ENCODE assay signal across 14 mouse cellular contexts in genomic region chr11:94334386-94334968, GRCm38 (mm10). TPM values are rescaled to one million over a fixed set of nuclear protein-coding genes. Genes with fewer than 3 reads are reported as not detected.
DNase-seq lines count a peak whose midpoint lies in the region; ATAC-seq lines count a peak whose summit lies in the region.
"Had no signal": no experiment of that assay in that cellular context is flagged by ENCODE, and none has a peak within 500 bp of the region (broad histone marks: within the 10 kb centered on the region; RNA-seq: fewer than 3 reads in every experiment).

No protein-coding gene starts in this region.

- 0 out of 2 replicates have a peak overlapping the region, but pooled peaks have one; percentile 20 for H3K27ac ChIP-seq in forebrain, embryonic 10.5 days
- H3K27ac ChIP-seq in forebrain, embryonic 14.5 days (ENCODE audit: low read depth, low read length): no peak overlapping the region
- H3K27ac ChIP-seq: left cerebral cortex, adult 2 months; midbrain, embryonic 10.5 days had no signal

- no peaks in the 10 kb centered on the region for H3K9me3 ChIP-seq in forebrain, embryonic 10.5 days
- H3K9me3 ChIP-seq in forebrain, embryonic 14.5 days (replicated peaks; ENCODE audit: control insufficient read depth, low read length): no peaks in the 10 kb centered on the region
- H3K9me3 ChIP-seq: G1E; midbrain, embryonic 10.5 days had no signal

- 94% methylated on average over 8 of the region's 8 CpGs for WGBS in forebrain, embryonic 10.5 days
- 82% methylated on average over 8 of the region's 8 CpGs for WGBS in forebrain, embryonic 14.5 days

- DNase-seq in forebrain, embryonic 10.5 days (ENCODE audit: extremely low spot score, low spot score): no peak
- no peak for DNase-seq in forebrain, embryonic 14.5 days (ENCODE audit: low spot score)
- DNase-seq in spleen, adult 12 weeks (ENCODE audit: low spot score): peak; percentile 56
- no peak for DNase-seq in spleen, adult 18-20 months
- no peak for DNase-seq in right cerebral cortex, adult 18-20 months
- DNase-seq in cerebellum, adult 18-20 months: no peak
- DNase-seq in thymus, adult 18-20 months: no peak
- DNase-seq: gastrocnemius, postnatal 10 days; heart, postnatal 14 days; kidney, postnatal 36 days had no signal

- H3K4me2 ChIP-seq in forebrain, embryonic 14.5 days (ENCODE audit: low read length): no peak overlapping the region

- no peaks in the 10 kb centered on the region for H3K27me3 ChIP-seq in forebrain, embryonic 10.5 days (ENCODE audit: poor library complexity, severe bottlenecking)
- no peaks in the 10 kb centered on the region for H3K27me3 ChIP-seq in forebrain, embryonic 14.5 days (replicated peaks; ENCODE audit: control insufficient read depth, insufficient read depth, low read length)

- peaks cover 50% of the 10 kb centered on the region for H3K36me3 ChIP-seq in forebrain, embryonic 10.5 days (replicated peaks)
- peaks cover 53% of the 10 kb centered on the region for H3K36me3 ChIP-seq in forebrain, embryonic 14.5 days (ENCODE audit: control insufficient read depth, insufficient read depth, low read length)

- no peak overlapping the region for H3K9ac ChIP-seq in forebrain, embryonic 14.5 days (ENCODE audit: low read length)

- no peak for ATAC-seq in forebrain, embryonic 14.5 days
- peak; percentile 92 for ATAC-seq in megakaryocyte-erythroid progenitor cell, adult 5-6 weeks (replicated peaks; ENCODE audit: low FRiP score, low TSS enrichment, poor library complexity, severe bottlenecking)

- H3K4me1 ChIP-seq in forebrain, embryonic 10.5 days: peaks cover 19% of the 10 kb centered on the region
- H3K4me1 ChIP-seq in forebrain, embryonic 14.5 days (ENCODE audit: control insufficient read depth, insufficient read depth, low read length): peaks cover 13% of the 10 kb centered on the region; the same call in 1 of the 2 replicates

- H3K4me3 ChIP-seq in forebrain, embryonic 10.5 days: no peak overlapping the region
- no peak overlapping the region for H3K4me3 ChIP-seq in forebrain, embryonic 14.5 days (ENCODE audit: low read depth, low read length)
- H3K4me3 ChIP-seq: left cerebral cortex, adult 2 months; midbrain, embryonic 10.5 days had no signal

RNA-seq across cellular contexts. Expression of gene Ankrd40, which starts 6.7 kb away (rescaled TPM):
- polyA plus RNA-seq in forebrain, embryonic 10.5 days (2016; fragmentation: Nextera tagmentation; extraction: Ambion mirVana): 10.3 and 11.4 TPM in 2 replicates
- 10.2 and 10.3 TPM in 2 replicates for polyA plus RNA-seq in forebrain, embryonic 14.5 days (2014; fragmentation: Nextera tagmentation; extraction: Ambion mirVana)
- total RNA-seq in megakaryocyte-erythroid progenitor cell, adult 5-6 weeks (2014; fragmentation: Nextera tagmentation): 19.9 and 20.9 TPM in 2 replicates
- total RNA-seq in megakaryocyte-erythroid progenitor cell, adult 5-6 weeks (2017): 41.5 and 44.8 TPM in 2 replicates

RNA-seq across cellular contexts. Expression of gene Luc7l3, which starts 12.7 kb away (rescaled TPM):
- 113 and 129 TPM in 2 replicates for polyA plus RNA-seq in forebrain, embryonic 10.5 days (2016; fragmentation: Nextera tagmentation; extraction: Ambion mirVana)
- polyA plus RNA-seq in forebrain, embryonic 14.5 days (2014; fragmentation: Nextera tagmentation; extraction: Ambion mirVana): 89.6 and 104 TPM in 2 replicates
- 184 and 223 TPM in 2 replicates for total RNA-seq in megakaryocyte-erythroid progenitor cell, adult 5-6 weeks (2014; fragmentation: Nextera tagmentation)
- total RNA-seq in megakaryocyte-erythroid progenitor cell, adult 5-6 weeks (2017): 419 and 570 TPM in 2 replicates

RNA-seq across cellular contexts. Expression of gene Gm21885, which starts 52.8 kb away (rescaled TPM):
- polyA plus RNA-seq in forebrain, embryonic 10.5 days (2016; fragmentation: Nextera tagmentation; extraction: Ambion mirVana): 0.34 TPM in 1 of 2 replicates, not detected in the other
- not detected in 2 replicates for polyA plus RNA-seq in forebrain, embryonic 14.5 days (2014; fragmentation: Nextera tagmentation; extraction: Ambion mirVana)
- total RNA-seq in megakaryocyte-erythroid progenitor cell, adult 5-6 weeks (2014; fragmentation: Nextera tagmentation): not detected in 2 replicates
- total RNA-seq in megakaryocyte-erythroid progenitor cell, adult 5-6 weeks (2017): not detected in 2 replicates
- total RNA-seq: G1E; gastrocnemius, postnatal 10 days; heart, postnatal 14 days; left cerebral cortex, adult 2 months had no signal
- polyA plus RNA-seq: G1E; midbrain, embryonic 10.5 days had no signal

RNA-seq across cellular contexts. Expression of gene Abcc3, which starts 58.3 kb away (rescaled TPM):
- 0.12 and 0.22 TPM in 2 replicates for polyA plus RNA-seq in forebrain, embryonic 10.5 days (2016; fragmentation: Nextera tagmentation; extraction: Ambion mirVana)
- polyA plus RNA-seq in forebrain, embryonic 14.5 days (2014; fragmentation: Nextera tagmentation; extraction: Ambion mirVana): 0.27 and 1.7 TPM in 2 replicates
- not detected in 2 replicates for total RNA-seq in megakaryocyte-erythroid progenitor cell, adult 5-6 weeks (2014; fragmentation: Nextera tagmentation)
- 0.04 TPM in 1 of 2 replicates, not detected in the other for total RNA-seq in megakaryocyte-erythroid progenitor cell, adult 5-6 weeks (2017)
- polyA plus RNA-seq: G1E had no signal
